Mouse (Mus musculus) CH12.LX (cell line): ENCODE data around the gene Mctp1. TPM values are rescaled to one million over a fixed set of nuclear protein-coding genes. Genes with fewer than 3 reads are reported as not detected.

Experiments used
- DNase-seq: peaks from one replicate; pipeline ENCODE4 v3.0.0-alpha.2; 2013; ENCODE audit errors: extremely low read depth
- H3K27ac ChIP-seq: 2 replicates; pipeline ENCODE4 v1.5.1; 2012; ENCODE audit warnings: low read depth, mild to moderate bottlenecking, control low read depth, moderate library complexity; ENCODE audit not compliant: insufficient read depth
- H3K27me3 ChIP-seq: replicated peaks from 2 replicates; pipeline ENCODE3; 2012; ENCODE audit warnings: inconsistent platforms
- H3K36me3 ChIP-seq, 2 experiments: replicated peaks in 1 of 2; 2 replicates each; pipeline versions ENCODE3 to v1.6.1; 2012; ENCODE audit warnings: inconsistent platforms in 1 of 2, low read length in 1 of 2, mild to moderate bottlenecking in 1 of 2, mixed read lengths in 1 of 2, moderate library complexity in 1 of 2; ENCODE audit not compliant: control insufficient read depth in 1 of 2, insufficient read depth in 1 of 2
- H3K4me1 ChIP-seq, 2 experiments: 2 replicates each; pipeline ENCODE4 v1.6.1; 2012; ENCODE audit warnings: inconsistent platforms in 1 of 2, moderate library complexity in 1 of 2; ENCODE audit not compliant: insufficient read depth in 2 of 2, control insufficient read depth in 1 of 2
- H3K4me2 ChIP-seq: 2 replicates; pipeline ENCODE4 v1.6.1; 2012; ENCODE audit warnings: low read depth, mild to moderate bottlenecking, control low read depth; ENCODE audit not compliant: poor library complexity, insufficient read depth, severe bottlenecking
- H3K4me3 ChIP-seq, 3 experiments: fragments of 150-350 bp in 1 of 3; sonication (generic) in 1 of 3; replicated peaks in 1 of 3; 2 replicates each; pipeline versions ENCODE3 to v1.5.1; 2011 to 2012; ENCODE audit warnings: low read depth in 2 of 3, low read length in 2 of 3, mild to moderate bottlenecking in 2 of 3, moderate library complexity in 2 of 3, control low read depth in 1 of 3, improper control_type of control experiment in 1 of 3, inconsistent platforms in 1 of 3, mixed read lengths in 1 of 3; ENCODE audit not compliant: poor library complexity in 1 of 3
- H3K79me2 ChIP-seq: replicated peaks from 2 replicates; pipeline ENCODE4 v1.6.1; 2012; ENCODE audit warnings: mild to moderate bottlenecking, moderate library complexity; ENCODE audit not compliant: control insufficient read depth, poor library complexity, insufficient read depth, severe bottlenecking; ENCODE audit errors: extremely low read depth
- H3K9ac ChIP-seq: 2 replicates; pipeline ENCODE4 v1.6.1; 2012; ENCODE audit warnings: low read depth, mild to moderate bottlenecking, control low read depth, moderate library complexity; ENCODE audit not compliant: insufficient read depth
- H3K9me3 ChIP-seq: replicated peaks from 2 replicates; pipeline ENCODE3; 2012; ENCODE audit warnings: low read length, inconsistent platforms, mixed read lengths
- BHLHE40 ChIP-seq: IDR thresholded peaks from 2 replicates; pipeline ENCODE4 v1.6.1; 2011; ENCODE audit warnings: mild to moderate bottlenecking, low read depth, low read length, improper control_type of control experiment
- CHD1 ChIP-seq: IDR thresholded peaks from 2 replicates; pipeline ENCODE4 v1.6.1; 2012; ENCODE audit warnings: low read depth, low read length, improper control_type of control experiment, inconsistent platforms
- CTCF ChIP-seq, 2 experiments: IDR thresholded peaks in 1 of 2; conservative IDR thresholded peaks in 1 of 2; 2 replicates each; pipeline ENCODE4 v1.5.1; 2011 to 2012; ENCODE audit warnings: low read depth in 2 of 2, low read length in 2 of 2, improper control_type of control experiment in 1 of 2, inconsistent platforms in 1 of 2, mild to moderate bottlenecking in 1 of 2, moderate library complexity in 1 of 2
- E2F4 ChIP-seq: IDR thresholded peaks from 2 replicates; pipeline ENCODE4 v1.6.1; 2011; ENCODE audit warnings: low read depth, low read length, improper control_type of control experiment; ENCODE audit not compliant: insufficient replicate concordance
- ELF1 ChIP-seq: IDR thresholded peaks from 2 replicates; pipeline ENCODE4 v1.6.1; 2014; ENCODE audit warnings: low read depth, mild to moderate bottlenecking, inconsistent platforms, low read length, improper control_type of control experiment
- EP300 ChIP-seq: IDR thresholded peaks from 2 replicates; pipeline ENCODE4 v1.6.1; 2011; ENCODE audit warnings: low read length, improper control_type of control experiment
- GABPA ChIP-seq: IDR thresholded peaks from 2 replicates; pipeline ENCODE4 v1.6.1; 2012; ENCODE audit warnings: low read depth, low read length, improper control_type of control experiment, inconsistent platforms; ENCODE audit not compliant: insufficient replicate concordance
- JUN ChIP-seq: IDR thresholded peaks from 2 replicates; pipeline ENCODE4 v1.6.1; 2011; ENCODE audit warnings: low read depth, mild to moderate bottlenecking, low read length, improper control_type of control experiment, moderate library complexity; ENCODE audit not compliant: insufficient read depth
- JUND ChIP-seq: conservative IDR thresholded peaks from 2 replicates; pipeline ENCODE4 v1.6.1; 2011; ENCODE audit warnings: low read depth, low read length, improper control_type of control experiment
- MAX ChIP-seq: IDR thresholded peaks from 2 replicates; pipeline ENCODE4 v1.6.1; 2011; ENCODE audit warnings: low read length, improper control_type of control experiment
- MEF2A ChIP-seq: IDR thresholded peaks from 2 replicates; pipeline ENCODE4 v1.6.1; 2014; ENCODE audit warnings: low read depth, mild to moderate bottlenecking, inconsistent platforms, low read length, improper control_type of control experiment, borderline replicate concordance
- MXI1 ChIP-seq: IDR thresholded peaks from 2 replicates; pipeline ENCODE4 v1.6.1; 2011; ENCODE audit warnings: mild to moderate bottlenecking, low read depth, low read length, improper control_type of control experiment
- MYC ChIP-seq: IDR thresholded peaks from 2 replicates; pipeline ENCODE4 v1.6.1; 2011; ENCODE audit warnings: low read depth, mild to moderate bottlenecking, improper control_type of control experiment, low read length
- NELFE ChIP-seq: IDR thresholded peaks from 2 replicates; pipeline ENCODE4 v1.6.1; 2011; ENCODE audit warnings: low read depth, low read length, improper control_type of control experiment
- PAX5 ChIP-seq: IDR thresholded peaks from 2 replicates; pipeline ENCODE4 v1.6.1; 2012; ENCODE audit warnings: low read length, inconsistent platforms, mixed read lengths
- POLR2A ChIP-seq: IDR thresholded peaks from 2 replicates; pipeline ENCODE4 v1.6.1; 2011; ENCODE audit warnings: low read depth, mild to moderate bottlenecking, improper control_type of control experiment, low read length
- POLR2AphosphoS2 ChIP-seq: IDR thresholded peaks from 2 replicates; pipeline ENCODE4 v1.6.1; 2011; ENCODE audit warnings: low read depth, low read length, improper control_type of control experiment
- RAD21 ChIP-seq: IDR thresholded peaks from 2 replicates; pipeline ENCODE4 v1.6.1; 2011; ENCODE audit warnings: low read depth, mild to moderate bottlenecking, low read length, improper control_type of control experiment, moderate library complexity
- RCOR1 ChIP-seq: conservative IDR thresholded peaks from 2 replicates; pipeline ENCODE4 v1.6.1; 2012; ENCODE audit warnings: low read depth, mild to moderate bottlenecking, inconsistent platforms, low read length, improper control_type of control experiment
- SIN3A ChIP-seq: IDR thresholded peaks from 2 replicates; pipeline ENCODE4 v1.6.1; 2012; ENCODE audit warnings: low read length, improper control_type of control experiment, inconsistent platforms
- TCF12 ChIP-seq: IDR thresholded peaks from 2 replicates; pipeline ENCODE4 v1.6.1; 2014; ENCODE audit warnings: low read depth, mild to moderate bottlenecking, inconsistent platforms, low read length, improper control_type of control experiment
- USF1 ChIP-seq: IDR thresholded peaks from 2 replicates; pipeline ENCODE4 v1.6.1; 2014; ENCODE audit warnings: low read depth, mild to moderate bottlenecking, inconsistent platforms, low read length, improper control_type of control experiment
- USF2 ChIP-seq: conservative IDR thresholded peaks from 2 replicates; pipeline ENCODE4 v1.6.1; 2011; ENCODE audit warnings: low read depth, low read length, improper control_type of control experiment
- ZC3H11A ChIP-seq: IDR thresholded peaks from 2 replicates; pipeline ENCODE4 v1.6.1; 2012; ENCODE audit warnings: low read depth, mild to moderate bottlenecking, inconsistent platforms, low read length, improper control_type of control experiment
- ZKSCAN1 ChIP-seq: IDR thresholded peaks from 2 replicates; pipeline ENCODE4 v1.6.1; 2012; ENCODE audit warnings: low read depth, inconsistent platforms, low read length, improper control_type of control experiment, borderline replicate concordance
- dilution Hi-C: fragments of 300-500 bp; cut with MboI; formaldehyde crosslinking; loops from 2 replicates; pipeline ENCODE4 v1.14.3; 2020; ENCODE audit warnings: low sequenced_read_pairs; ENCODE audit not compliant: extremely low pct_unique_long_range_greater_than_20kb, extremely low pct_ligation_motif_present
- in situ Hi-C: fragments of 300-500 bp; cut with MboI; formaldehyde crosslinking; loops from 3 replicates; pipeline ENCODE4 v1.14.3; 2019; ENCODE audit warnings: low sequenced_read_pairs, low pct_ligation_motif_present, low pct_unique_long_range_greater_than_20kb, mixed read lengths
- polyA plus RNA-seq: library from polyadenylated mRNA; unstranded; fragments of >175 nt; gene quantifications from 2 replicates; pipeline ENCODE4 v1.2.1, GENCODE M21; 2012; ENCODE audit warnings: low read depth; ENCODE audit not compliant: insufficient read length
- total RNA-seq, 2 experiments: library from RNA; depleted of rRNA; stranded (reverse); fragments of 300-350 nt in 1 of 2; fragments of >200 nt in 1 of 2; gene quantifications; 2 replicates each; pipeline ENCODE4 v1.2.3; 2012 to 2014

Mctp1 gene
- total and polyA plus RNA-seq, 3 experiments: 3.0 to 5.3 (median 3.7) TPM

- peaks cover 2% of the 10 kb centered on the region for H3K9me3 ChIP-seq
- H3K27ac ChIP-seq: no peak overlapping the region
- no peak overlapping the region for H3K4me3 ChIP-seq
- no peaks in the 10 kb centered on the region for H3K79me2 ChIP-seq
- no peak for DNase-seq
- H3K9ac ChIP-seq: no peak overlapping the region
- H3K36me3 ChIP-seq: no peaks in the 10 kb centered on the region
- H3K27me3 ChIP-seq: no peaks in the 10 kb centered on the region
- TF ChIP-seq MXI1: no peak
- no peak for TF ChIP-seq POLR2A
- TF ChIP-seq MYC: no peak
- no peak for TF ChIP-seq JUND
- no peak for TF ChIP-seq BHLHE40
- no peak for TF ChIP-seq NELFE
- TF ChIP-seq CTCF (conservative IDR thresholded peaks at IDR 0.05 in 1 of 2, IDR thresholded peaks at IDR 0.05 in 1 of 2; ENCODE audit: low read depth in 2 of 2, low read length in 2 of 2): no peak
- TF ChIP-seq PAX5: no peak
- no peak for TF ChIP-seq POLR2AphosphoS2
- no peak for TF ChIP-seq E2F4
- H3K4me1 ChIP-seq: no peaks in the 10 kb centered on the region
- dilution Hi-C loops (no loop called here), in situ Hi-C loops (no loop called here)
- no peak overlapping the region for H3K4me2 ChIP-seq
These were observed 98.7 kb downstream of the Mctp1 start for GRCm38 (mm10) chr13:76482998-76483397.

GRCm38 (mm10) chr13:76484086-76484709 lies 99.9 kb downstream of the Mctp1 start:
- no peak for DNase-seq
- in situ Hi-C loops: no loop called here

More at GRCm38 (mm10) chr13:76484086-76484709, 99.9 kb downstream of the Mctp1 start:
- H3K9ac ChIP-seq: no peak overlapping the region
- no peaks in the 10 kb centered on the region for H3K27me3 ChIP-seq
- H3K9me3 ChIP-seq: peaks cover 2% of the 10 kb centered on the region
- H3K27ac ChIP-seq: no peak overlapping the region
- dilution Hi-C loops: no loop called here
- H3K4me2 ChIP-seq: no peak overlapping the region
- no peaks in the 10 kb centered on the region for H3K4me1 ChIP-seq
- no peaks in the 10 kb centered on the region for H3K36me3 ChIP-seq
- no peak overlapping the region for H3K4me3 ChIP-seq
- TF ChIP-seq PAX5: no peak
- TF ChIP-seq MEF2A: no peak
- TF ChIP-seq E2F4: no peak
- no peak for TF ChIP-seq SIN3A
- TF ChIP-seq USF1: no peak
- no peak for TF ChIP-seq RCOR1
- no peak for TF ChIP-seq GABPA
- TF ChIP-seq ELF1: no peak
- TF ChIP-seq CHD1: no peak
- TF ChIP-seq POLR2AphosphoS2: no peak
- no peak for TF ChIP-seq BHLHE40
- no peak for TF ChIP-seq EP300
- no peak for TF ChIP-seq USF2
- TF ChIP-seq JUN: no peak
- TF ChIP-seq TCF12: no peak
- no peak for TF ChIP-seq MAX
- TF ChIP-seq ZKSCAN1: no peak
- no peak for TF ChIP-seq RAD21
- no peak for TF ChIP-seq ZC3H11A
- no peak for TF ChIP-seq MYC
- no peaks in the 10 kb centered on the region for H3K79me2 ChIP-seq
